Mouse (Mus musculus): ENCODE measurements around the gene Neurl4. TPM values are rescaled to one million over a fixed set of nuclear protein-coding genes. Genes with fewer than 3 reads are reported as not detected.

The Neurl4 gene
- total and polyA plus RNA-seq, 2 experiments from 2014 or later = 16.7 to 112 TPM

GRCm38 (mm10) chr11:69917379-69917948 is 16.6 kb downstream of the Neurl4 start:
- no peak overlapping the region for H3K27ac ChIP-seq (ENCODE audit: low read depth, low read length)
- DNase-seq (ENCODE audit: low spot score) = no peak
- 90% methylated on average over 8 of the region's 8 CpGs for WGBS
- no peaks in the 10 kb centered on the region for H3K27me3 ChIP-seq (ENCODE audit: insufficient read depth, low read length)
- no peak overlapping the region for H3K4me2 ChIP-seq (ENCODE audit: low read depth, low read length, poor library complexity, severe bottlenecking)
- ATAC-seq (ENCODE audit: low FRiP score) = no peak
- H3K4me1 ChIP-seq (ENCODE audit: insufficient read depth, low read length) = peaks cover 12% of the 10 kb centered on the region
- H3K36me3 ChIP-seq (ENCODE audit: insufficient read depth, low read length) = peaks cover 36% of the 10 kb centered on the region
- H3K9ac ChIP-seq (replicated peaks; ENCODE audit: low read length, poor library complexity, severe bottlenecking) = no peak overlapping the region
- TF ChIP-seq CTCF (IDR thresholded peaks at IDR 0.05) = no peak
- no peak overlapping the region for H3K4me3 ChIP-seq (ENCODE audit: low read depth, low read length)
- H3K9me3 ChIP-seq (ENCODE audit: low read length) = no peaks in the 10 kb centered on the region

GRCm38 (mm10) chr11:69918118-69918517 is 17.2 kb downstream of the Neurl4 start:
- ATAC-seq (ENCODE audit: low FRiP score) (no peak), DNase-seq (ENCODE audit: low spot score) (no peak)
- Histone ChIP-seq H3K4me2 (ENCODE audit: low read depth, low read length, poor library complexity, severe bottlenecking) (no peak overlapping the region), H3K9ac (replicated peaks; ENCODE audit: low read length, poor library complexity, severe bottlenecking) (no peak overlapping the region), H3K9me3 (ENCODE audit: low read length) (no peaks in the 10 kb centered on the region), H3K36me3 (ENCODE audit: insufficient read depth, low read length) (peaks cover 29% of the 10 kb centered on the region), H3K27me3 (ENCODE audit: insufficient read depth, low read length) (no peaks in the 10 kb centered on the region), H3K27ac (ENCODE audit: low read depth, low read length) (no peak overlapping the region), H3K4me3 (ENCODE audit: low read depth, low read length) (no peak overlapping the region), H3K4me1 (ENCODE audit: insufficient read depth, low read length) (peaks cover 12% of the 10 kb centered on the region)
- no peak for TF ChIP-seq CTCF (IDR thresholded peaks at IDR 0.05)
- WGBS = 90% methylated on average over 5 of the region's 5 CpGs

- no peak for DNase-seq (ENCODE audit: low spot score)
- no peak for TF ChIP-seq CTCF (IDR thresholded peaks at IDR 0.05)
- peak overlapping the region; percentile 98; the same call in 1 of the 2 replicates for H3K9ac ChIP-seq (replicated peaks; ENCODE audit: low read length, poor library complexity, severe bottlenecking)
- no peaks in the 10 kb centered on the region for H3K9me3 ChIP-seq (ENCODE audit: low read length)
- no peak for ATAC-seq (ENCODE audit: low FRiP score)
- peaks cover 27% of the 10 kb centered on the region for H3K36me3 ChIP-seq (ENCODE audit: insufficient read depth, low read length)
- peak overlapping the region; percentile 88; the same call in 1 of the 2 replicates for H3K4me3 ChIP-seq (ENCODE audit: low read depth, low read length)
- no peak overlapping the region for H3K27ac ChIP-seq (ENCODE audit: low read depth, low read length)
- H3K4me2 ChIP-seq (ENCODE audit: low read depth, low read length, poor library complexity, severe bottlenecking) = peak overlapping the region; percentile 98
- no peaks in the 10 kb centered on the region for H3K27me3 ChIP-seq (ENCODE audit: insufficient read depth, low read length)
- peaks cover 12% of the 10 kb centered on the region for H3K4me1 ChIP-seq (ENCODE audit: insufficient read depth, low read length)
- 85% methylated on average over 9 of the region's 9 CpGs for WGBS
These were observed 18.2 kb downstream of the Neurl4 start for GRCm38 (mm10) chr11:69919053-69919452.

GRCm38 (mm10) chr11:69919661-69920265 is 18.9 kb downstream of the Neurl4 start:
- Histone ChIP-seq H3K27ac (ENCODE audit: low read depth, low read length) (peak overlapping the region; percentile 94), H3K36me3 (ENCODE audit: insufficient read depth, low read length) (peaks cover 27% of the 10 kb centered on the region), H3K9ac (replicated peaks; ENCODE audit: low read length, poor library complexity, severe bottlenecking) (peak overlapping the region; percentile 98), H3K4me2 (ENCODE audit: low read depth, low read length, poor library complexity, severe bottlenecking) (peak overlapping the region; percentile 98), H3K9me3 (ENCODE audit: low read length) (no peaks in the 10 kb centered on the region), H3K4me3 (ENCODE audit: low read depth, low read length) (peak overlapping the region; percentile 88), H3K27me3 (ENCODE audit: insufficient read depth, low read length) (no peaks in the 10 kb centered on the region), H3K4me1 (ENCODE audit: insufficient read depth, low read length) (peaks cover 8% of the 10 kb centered on the region)
- DNase-seq (ENCODE audit: low spot score) (peak; percentile 73), ATAC-seq (ENCODE audit: low FRiP score) (no peak)
- 2% methylated on average over 17 of the region's 17 CpGs for WGBS
- TF ChIP-seq CTCF (IDR thresholded peaks at IDR 0.05) = no peak

GRCm38 (mm10) chr11:69920266-69921031 is 19.6 kb downstream of the Neurl4 start:
- Histone ChIP-seq H3K4me2 (ENCODE audit: low read depth, low read length, poor library complexity, severe bottlenecking) (peak overlapping the region; percentile 98), H3K27me3 (ENCODE audit: insufficient read depth, low read length) (no peaks in the 10 kb centered on the region), H3K36me3 (ENCODE audit: insufficient read depth, low read length) (peaks cover 21% of the 10 kb centered on the region), H3K9me3 (ENCODE audit: low read length) (no peaks in the 10 kb centered on the region), H3K4me1 (ENCODE audit: insufficient read depth, low read length) (peaks cover 5% of the 10 kb centered on the region), H3K4me3 (ENCODE audit: low read depth, low read length) (peak overlapping the region; percentile 88), H3K27ac (ENCODE audit: low read depth, low read length) (peak overlapping the region; percentile 94), H3K9ac (replicated peaks; ENCODE audit: low read length, poor library complexity, severe bottlenecking) (peak overlapping the region; percentile 98)
- DNase-seq (ENCODE audit: low spot score) (peak; percentile 15), ATAC-seq (ENCODE audit: low FRiP score) (no peak; the same call in 1 of the 2 replicates)
- TF ChIP-seq CTCF (IDR thresholded peaks at IDR 0.05) = no peak
- under 1% methylated on average over 48 of the region's 65 CpGs for WGBS
